Mouse (Mus musculus): Measurements from ENCODE around the gene Aldh8a1.

GRCm38 (mm10) chr10:21359086-21359485 is 18.0 kb upstream of the Aldh8a1 start:
- no peak for TF ChIP-seq CTCF (IDR thresholded peaks at IDR 0.05; ENCODE audit: borderline replicate concordance, control insufficient read depth, extremely low read depth, insufficient read depth, low read length, poor library complexity)
- TF ChIP-seq POLR2A (IDR thresholded peaks at IDR 0.05; ENCODE audit: control insufficient read depth, extremely low read depth, insufficient read depth, low read length, poor library complexity): no peak
